Mouse (Mus musculus) adrenal gland, adult 8-10 months (tissue): ENCODE data around the gene Lta. TPM values are rescaled to one million over a fixed set of nuclear protein-coding genes. Genes with fewer than 3 reads are reported as not detected.

Experiments
- DNase-seq: peaks from one replicate; pipeline ENCODE4 v3.0.0; 2022
- total RNA-seq, 4 experiments: library from RNA; stranded (reverse); gene quantifications; 2 replicates each; pipeline ENCODE4 v1.2.4; 2022

The Lta gene
- total RNA-seq, 4 experiments from 2014 or later, result 0.28 to 1.1 (median 0.63) TPM

GRCm38 (mm10) chr17:35205380-35205769 lies 224 bp upstream of the Lta start:
- DNase-seq, result no peak

- DNase-seq, result no peak
Measured at GRCm38 (mm10) chr17:35202442-35202841, 2.7 kb downstream of the Lta start.

GRCm38 (mm10) chr17:35201787-35202186 lies 3.4 kb downstream of the Lta start, which contains the start of gene Tnf:
Gene Tnf, minus strand, starts transcription at chr17:35202007.
- DNase-seq, result no peak

- DNase-seq, result no peak
Measured at GRCm38 (mm10) chr17:35201128-35201527, 4.0 kb downstream of the Lta start.

GRCm38 (mm10) chr17:35200398-35200797 lies 4.8 kb downstream of the Lta start:
- no peak for DNase-seq

GRCm38 (mm10) chr17:35198946-35199345 lies 6.2 kb downstream of the Lta start:
- no peak for DNase-seq

GRCm38 (mm10) chr17:35198029-35198428 lies 7.1 kb downstream of the Lta start:
- DNase-seq, result no peak

- no peak for DNase-seq
Measured at GRCm38 (mm10) chr17:35197126-35197525, 8.0 kb downstream of the Lta start.

- DNase-seq, result no peak
Measured at GRCm38 (mm10) chr17:35196321-35196641, 8.9 kb downstream of the Lta start.

GRCm38 (mm10) chr17:35195631-35196320 lies 9.4 kb downstream of the Lta start:
- DNase-seq, result peak; percentile 64

GRCm38 (mm10) chr17:35194844-35195630 lies 10.1 kb downstream of the Lta start:
- no peak for DNase-seq

- peak; percentile 65 for DNase-seq
Measured at GRCm38 (mm10) chr17:35193881-35194843, 11.0 kb downstream of the Lta start, which contains the start of gene Ltb. Gene Ltb, plus strand, starts transcription at chr17:35194439.

- DNase-seq, result peak; percentile 48
Measured at GRCm38 (mm10) chr17:35192924-35193323, 12.2 kb downstream of the Lta start.

- no peak for DNase-seq
Measured at GRCm38 (mm10) chr17:35191723-35192122, 13.4 kb downstream of the Lta start.

GRCm38 (mm10) chr17:35190096-35190495 lies 15.1 kb downstream of the Lta start:
- no peak for DNase-seq

- DNase-seq, result no peak
Measured at GRCm38 (mm10) chr17:35189186-35189585, 16.0 kb downstream of the Lta start.

GRCm38 (mm10) chr17:35187959-35188610 lies 17.1 kb downstream of the Lta start, which contains the start of gene Lst1:
Gene Lst1, minus strand, starts transcription at chr17:35188439.
- no peak for DNase-seq

GRCm38 (mm10) chr17:35187345-35187744 lies 17.8 kb downstream of the Lta start:
- DNase-seq, result no peak

- no peak for DNase-seq
Measured at GRCm38 (mm10) chr17:35186681-35187080, 18.5 kb downstream of the Lta start.

- DNase-seq, result no peak
Measured at GRCm38 (mm10) chr17:35185639-35186611, 19.2 kb downstream of the Lta start.

- DNase-seq, result no peak
Measured at GRCm38 (mm10) chr17:35180093-35180492, 25.1 kb downstream of the Lta start.
